Mouse (Mus musculus): ENCODE measurements around the gene Gp1bb. TPM values are rescaled to one million over a fixed set of nuclear protein-coding genes. Genes with fewer than 3 reads are reported as not detected.

The Gp1bb gene
- polyA plus RNA-seq (2012; rRNA removed) (15.0 and 27.9 TPM in 2 replicates), polyA plus RNA-seq (2014; fragmentation: Nextera tagmentation; extraction: Ambion mirVana) (23.6 and 32.2 TPM in 2 replicates)

DNA sequence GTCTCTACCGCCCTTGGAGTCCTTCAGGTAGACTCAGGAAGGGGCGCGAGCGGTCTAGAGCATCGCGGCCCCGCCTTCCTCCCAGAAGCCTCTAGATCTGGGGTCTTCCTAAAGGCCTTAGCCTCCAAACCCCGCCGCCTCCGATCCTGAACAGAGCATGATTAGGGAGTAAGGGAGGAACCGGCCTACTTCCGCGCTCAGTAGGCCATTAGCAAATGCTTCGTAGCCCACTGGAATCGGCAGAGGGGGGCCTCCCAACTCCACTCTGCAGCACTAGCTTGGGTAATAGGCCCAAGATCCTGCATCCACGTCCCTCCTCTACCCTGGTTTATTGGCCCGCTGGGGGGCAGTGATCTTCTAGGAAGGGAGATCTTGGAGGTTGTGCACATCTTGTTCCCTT is at the start of gene Gp1bb:
Gp1bb (minus strand) TSS at position 385 of the 400 bp plus-strand sequence.
- no peak within 1 kb of the TSS; the same call in 1 of the 2 replicates for H3K4me2 ChIP-seq (ENCODE audit: low read depth)
- DNase-seq (ENCODE audit: low read depth in 3 of 3, low spot score in 3 of 3) = no peak
- H3K27ac ChIP-seq = no peak within 1 kb of the TSS
- peak within 1 kb of the TSS; percentile 2 to 29; a peak in 2 of 4 replicates for H3K4me3 ChIP-seq (ENCODE audit: insufficient read depth in 1 of 2, low read depth in 2 of 2, low read length in 2 of 2)
- WGBS (ENCODE audit: insufficient replicate concordance) = 2% methylated on average over 17 of the region's 17 CpGs
- H3K4me1 ChIP-seq (replicated peaks; ENCODE audit: control insufficient read depth in 2 of 2, insufficient read depth in 2 of 2, low read length in 1 of 2) = peaks cover 0 to 5% of the 10 kb centered on the region in 2 experiments; a peak in 2 of 4 replicates
- no peaks in the 10 kb centered on the region for H3K36me3 ChIP-seq (replicated peaks; ENCODE audit: control insufficient read depth, insufficient read depth, low read depth)
- peaks cover 83% of the 10 kb centered on the region for H3K27me3 ChIP-seq (ENCODE audit: control insufficient read depth, insufficient read depth, low read length)
- TF ChIP-seq CTCF (IDR thresholded peaks at IDR 0.05; ENCODE audit: low read depth) (no peak), EP300 (IDR thresholded peaks at IDR 0.05; ENCODE audit: low read depth) (no peak)
- no peak for ATAC-seq (ENCODE audit: insufficient read depth)
- H3K9ac ChIP-seq (replicated peaks) = no peak within 1 kb of the TSS
- H3K9me3 ChIP-seq (ENCODE audit: control insufficient read depth, low read length) = no peaks in the 10 kb centered on the region

DNA sequence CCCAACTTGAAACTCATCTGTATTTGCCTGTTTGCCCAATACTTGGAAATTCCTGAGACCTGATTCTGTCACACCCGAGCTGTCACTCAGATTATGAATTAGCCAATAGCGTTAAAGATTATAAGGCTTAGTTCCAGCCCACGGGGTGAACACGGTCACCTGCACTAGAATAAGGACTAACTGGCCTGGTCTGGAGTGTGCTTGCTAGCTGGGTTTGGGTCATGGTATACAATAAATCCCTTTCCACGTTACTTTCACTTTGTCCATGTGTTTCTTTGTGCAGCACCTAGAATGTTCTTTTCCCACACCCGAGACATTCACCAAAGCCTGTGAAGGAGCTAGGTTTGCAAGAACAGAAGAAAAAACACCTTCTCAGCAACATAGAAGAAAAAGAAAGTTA is 47.7 kb upstream of the Gp1bb start:
- Histone ChIP-seq H3K27ac (no peak overlapping the region), H3K4me1 (replicated peaks; ENCODE audit: control insufficient read depth in 2 of 2, insufficient read depth in 2 of 2, low read length in 1 of 2) (no peaks in the 10 kb centered on the region), H3K9me3 (ENCODE audit: control insufficient read depth, low read length) (no peaks in the 10 kb centered on the region), H3K4me2 (ENCODE audit: low read depth) (no peak overlapping the region), H3K9ac (replicated peaks) (no peak overlapping the region), H3K27me3 (ENCODE audit: control insufficient read depth, insufficient read depth, low read length) (no peaks in the 10 kb centered on the region), H3K36me3 (replicated peaks; ENCODE audit: control insufficient read depth, insufficient read depth, low read depth) (no peaks in the 10 kb centered on the region), H3K4me3 (ENCODE audit: insufficient read depth in 1 of 2, low read depth in 2 of 2, low read length in 2 of 2) (no peak overlapping the region)
- ATAC-seq (ENCODE audit: insufficient read depth) (no peak), DNase-seq (ENCODE audit: low read depth in 3 of 3, low spot score in 3 of 3) (no peak)
- TF ChIP-seq CTCF (IDR thresholded peaks at IDR 0.05; ENCODE audit: low read depth) (no peak), EP300 (IDR thresholded peaks at IDR 0.05; ENCODE audit: low read depth) (no peak)
- WGBS (ENCODE audit: insufficient replicate concordance) = 59% methylated on average over 6 of the region's 6 CpGs

DNA sequence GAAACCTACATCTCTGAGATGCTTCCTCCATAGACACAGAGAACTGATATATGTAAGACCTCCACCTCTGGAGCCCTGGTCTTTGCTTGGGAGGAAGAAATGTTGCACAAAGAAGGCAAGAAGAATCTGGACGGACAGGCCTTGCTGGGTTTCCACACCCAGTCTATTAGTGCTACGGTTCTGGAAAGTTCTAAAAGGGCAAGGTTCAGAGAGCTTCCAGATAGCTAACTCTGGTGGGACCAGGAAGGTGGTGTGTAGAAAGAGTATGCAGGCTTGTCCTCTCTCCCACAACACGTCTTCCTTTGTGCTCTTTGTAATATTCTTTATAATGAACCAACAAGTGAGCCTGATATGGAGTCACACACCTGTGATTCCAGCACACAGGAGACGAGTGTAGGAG is 36.4 kb upstream of the Gp1bb start:
- Histone ChIP-seq H3K4me1 (replicated peaks; ENCODE audit: control insufficient read depth in 2 of 2, insufficient read depth in 2 of 2, low read length in 1 of 2) (no peaks in the 10 kb centered on the region), H3K4me3 (ENCODE audit: insufficient read depth in 1 of 2, low read depth in 2 of 2, low read length in 2 of 2) (no peak overlapping the region), H3K27me3 (ENCODE audit: control insufficient read depth, insufficient read depth, low read length) (no peaks in the 10 kb centered on the region), H3K9ac (replicated peaks) (no peak overlapping the region), H3K4me2 (ENCODE audit: low read depth) (no peak overlapping the region), H3K36me3 (replicated peaks; ENCODE audit: control insufficient read depth, insufficient read depth, low read depth) (no peaks in the 10 kb centered on the region), H3K9me3 (ENCODE audit: control insufficient read depth, low read length) (no peaks in the 10 kb centered on the region), H3K27ac (no peak overlapping the region)
- 46% methylated on average over 4 of the region's 4 CpGs for WGBS (ENCODE audit: insufficient replicate concordance)
- no peak for ATAC-seq (ENCODE audit: insufficient read depth)
- TF ChIP-seq CTCF (IDR thresholded peaks at IDR 0.05; ENCODE audit: low read depth) (no peak), EP300 (IDR thresholded peaks at IDR 0.05; ENCODE audit: low read depth) (no peak)
- no peak for DNase-seq (ENCODE audit: low read depth in 3 of 3, low spot score in 3 of 3)

DNA sequence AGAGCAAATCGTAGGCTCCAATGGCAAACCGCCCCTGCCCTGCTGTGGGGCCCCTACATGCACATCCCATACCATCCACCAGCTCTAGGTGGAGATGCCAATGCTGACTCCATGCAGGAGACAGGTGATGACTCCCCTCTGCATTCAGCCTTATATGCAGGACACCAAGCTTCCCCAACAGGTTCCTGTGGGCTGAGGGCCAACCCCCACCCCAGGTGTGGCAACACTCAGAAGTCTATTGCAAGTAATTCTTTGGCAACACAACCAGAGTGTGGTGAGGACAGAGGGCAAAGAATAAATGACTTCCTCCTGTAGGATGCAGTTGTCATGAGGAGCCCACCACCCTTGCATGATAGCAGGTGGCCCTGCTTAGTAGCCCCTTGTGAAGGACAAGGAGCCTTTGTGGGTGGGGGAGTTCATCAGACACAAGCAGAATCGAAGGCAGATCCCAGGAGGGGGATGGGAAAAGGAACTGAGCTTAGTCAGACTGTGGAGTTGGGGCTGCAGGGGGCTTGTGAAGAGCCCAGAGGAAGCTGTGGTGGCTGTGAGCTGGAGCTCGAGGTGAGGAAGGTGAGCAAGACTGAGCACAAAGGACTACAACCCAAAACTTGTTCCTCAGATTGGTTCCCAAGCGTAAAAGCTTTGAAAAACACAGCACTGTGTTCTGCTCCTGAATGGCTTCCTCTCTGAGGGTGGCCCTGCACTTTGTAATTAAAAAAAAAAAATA is 33.3 kb upstream of the Gp1bb start:
- no peak for TF ChIP-seq CTCF (IDR thresholded peaks at IDR 0.05; ENCODE audit: low read depth)
- TF ChIP-seq EP300 (IDR thresholded peaks at IDR 0.05; ENCODE audit: low read depth) = no peak
- no peak for DNase-seq (ENCODE audit: low read depth in 3 of 3, low spot score in 3 of 3)
- no peaks in the 10 kb centered on the region for H3K27me3 ChIP-seq (ENCODE audit: control insufficient read depth, insufficient read depth, low read length)
- H3K9me3 ChIP-seq (ENCODE audit: control insufficient read depth, low read length) = no peaks in the 10 kb centered on the region
- H3K4me2 ChIP-seq (ENCODE audit: low read depth) = no peak overlapping the region
- ATAC-seq (ENCODE audit: insufficient read depth) = no peak
- WGBS (ENCODE audit: insufficient replicate concordance) = 27% methylated on average over 5 of the region's 5 CpGs
- no peaks in the 10 kb centered on the region for H3K36me3 ChIP-seq (replicated peaks; ENCODE audit: control insufficient read depth, insufficient read depth, low read depth)
- H3K9ac ChIP-seq (replicated peaks) = no peak overlapping the region
- H3K4me3 ChIP-seq (ENCODE audit: insufficient read depth in 1 of 2, low read depth in 2 of 2, low read length in 2 of 2) = no peak overlapping the region
- H3K4me1 ChIP-seq (replicated peaks; ENCODE audit: control insufficient read depth in 2 of 2, insufficient read depth in 2 of 2, low read length in 1 of 2) = no peaks in the 10 kb centered on the region
- no peak overlapping the region for H3K27ac ChIP-seq

DNA sequence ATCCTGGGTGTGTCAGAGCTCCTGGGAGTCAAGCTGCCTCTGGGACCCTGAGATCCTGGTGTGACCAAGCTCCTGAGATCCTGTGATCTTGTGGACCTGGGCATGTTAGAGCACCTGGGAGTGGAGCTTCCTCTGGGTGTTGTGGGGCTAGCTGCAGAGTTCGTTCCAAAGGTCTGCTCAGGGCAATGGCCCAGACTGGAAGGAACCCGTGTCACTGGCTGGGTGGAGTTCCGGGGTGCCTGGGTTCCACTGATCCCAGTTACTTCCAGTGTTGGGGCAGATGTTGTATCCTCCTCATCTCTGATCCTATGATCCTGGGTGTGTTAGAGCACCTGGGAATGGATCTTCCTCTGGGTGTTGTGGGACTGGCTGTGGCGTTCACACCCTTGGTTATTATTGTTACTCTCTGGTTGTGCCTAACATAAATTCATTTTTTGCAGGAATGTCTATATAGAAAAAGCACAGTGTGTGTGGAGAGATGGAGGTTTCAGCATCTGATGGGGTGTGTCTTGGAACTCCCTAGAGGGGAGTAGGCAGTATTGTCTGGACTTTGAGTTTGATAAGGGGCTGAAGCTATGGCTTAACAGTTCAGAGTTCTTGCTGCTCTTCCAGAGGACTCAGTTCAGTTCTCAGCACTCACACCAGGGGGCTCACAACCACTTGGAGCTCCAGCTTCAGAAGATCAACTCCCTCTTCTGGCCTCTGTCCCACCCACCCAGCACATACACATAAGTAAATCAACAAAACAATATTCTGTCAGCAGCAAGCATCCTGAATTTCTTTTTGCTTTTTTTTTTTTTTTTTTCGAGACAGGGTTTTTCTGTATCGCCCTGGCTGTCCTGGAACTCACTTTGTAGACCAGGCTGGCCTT is 31.3 kb upstream of the Gp1bb start:
- no peak for ATAC-seq (ENCODE audit: insufficient read depth)
- H3K27ac ChIP-seq = no peak overlapping the region
- 49% methylated on average over 6 of the region's 6 CpGs for WGBS (ENCODE audit: insufficient replicate concordance)
- no peaks in the 10 kb centered on the region for H3K4me1 ChIP-seq (replicated peaks; ENCODE audit: control insufficient read depth in 2 of 2, insufficient read depth in 2 of 2, low read length in 1 of 2)
- H3K27me3 ChIP-seq (ENCODE audit: control insufficient read depth, insufficient read depth, low read length) = no peaks in the 10 kb centered on the region
- no peak overlapping the region for H3K4me3 ChIP-seq (ENCODE audit: insufficient read depth in 1 of 2, low read depth in 2 of 2, low read length in 2 of 2)
- TF ChIP-seq CTCF (IDR thresholded peaks at IDR 0.05; ENCODE audit: low read depth) (0 out of 2 replicates have a peak, but pooled peaks have one; percentile 13), EP300 (IDR thresholded peaks at IDR 0.05; ENCODE audit: low read depth) (no peak)
- no peak for DNase-seq (ENCODE audit: low read depth in 3 of 3, low spot score in 3 of 3)
- H3K9ac ChIP-seq (replicated peaks) = no peak overlapping the region
- H3K9me3 ChIP-seq (ENCODE audit: control insufficient read depth, low read length) = no peaks in the 10 kb centered on the region
- no peaks in the 10 kb centered on the region for H3K36me3 ChIP-seq (replicated peaks; ENCODE audit: control insufficient read depth, insufficient read depth, low read depth)
- H3K4me2 ChIP-seq (ENCODE audit: low read depth) = no peak overlapping the region

All from liver, embryonic 14.5 days (tissue).